Mouse (Mus musculus): Measurements from ENCODE around the gene Tmc3. TPM values are rescaled to one million over a fixed set of nuclear protein-coding genes. Genes with fewer than 3 reads are reported as not detected.
A peak's percentile ranks its signal among the peaks of the same experiment; 100 is the strongest.

Gene Tmc3
- total RNA-seq, 2 experiments from 2014 or later: 0.06 to 0.29 TPM

- intact Hi-C loops (cut with DNase I): loop anchor here (5.0 to 10.0 kb wide), 2 partner anchors 40 to 67 kb away; no protein-coding TSS in a partner anchor
- peak; percentile 86 to 87 for DNase-seq (ENCODE audit: low spot score in 2 of 2)
Measured at GRCm38 (mm10) chr7:83631828-83632681, 47.3 kb downstream of the Tmc3 start, which contains the start of gene Stard5. Gene Stard5 (plus strand): TSS chr7:83631959.

GRCm38 (mm10) chr7:83632682-83633120 lies 48.0 kb downstream of the Tmc3 start:
- intact Hi-C loops (cut with DNase I): loop anchor here (5.0 to 10.0 kb wide), 2 partner anchors 40 to 68 kb away; no protein-coding TSS in a partner anchor

GRCm38 (mm10) chr7:83633856-83634255 lies 49.1 kb downstream of the Tmc3 start:
- DNase-seq (ENCODE audit: low spot score in 2 of 2): no peak
- intact Hi-C loops (cut with DNase I): loop anchor here (5.0 to 10.0 kb wide), 2 partner anchors 42 to 69 kb away; no protein-coding TSS in a partner anchor

More at GRCm38 (mm10) chr7:83632682-83633120, 48.0 kb downstream of the Tmc3 start:
- DNase-seq (ENCODE audit: low spot score in 2 of 2): no peak

GRCm38 (mm10) chr7:83635726-83636125 lies 51.0 kb downstream of the Tmc3 start:
- DNase-seq (ENCODE audit: low spot score in 2 of 2): no peak
- intact Hi-C loops (cut with DNase I): loop anchor here (10.0 kb wide), 1 partner anchor 71 kb away; no protein-coding TSS in a partner anchor

- DNase-seq (ENCODE audit: low spot score in 2 of 2): no peak
- intact Hi-C loops (cut with DNase I): loop anchor here (10.0 kb wide), 1 partner anchor 72 kb away; no protein-coding TSS in a partner anchor
Measured at GRCm38 (mm10) chr7:83636425-83636824, 51.7 kb downstream of the Tmc3 start.

- DNase-seq (ENCODE audit: low spot score in 2 of 2): no peak
- intact Hi-C loops (cut with DNase I): loop anchor here (10.0 kb wide), 1 partner anchor 73 kb away; no protein-coding TSS in a partner anchor
Measured at GRCm38 (mm10) chr7:83637781-83638583, 53.3 kb downstream of the Tmc3 start.

- no peak for DNase-seq (ENCODE audit: low spot score in 2 of 2)
- intact Hi-C loops (cut with DNase I): loop anchor here (10.0 kb wide), 1 partner anchor 74 kb away; no protein-coding TSS in a partner anchor
Measured at GRCm38 (mm10) chr7:83639084-83639483, 54.4 kb downstream of the Tmc3 start.

GRCm38 (mm10) chr7:83640581-83640980 lies 55.9 kb downstream of the Tmc3 start:
- intact Hi-C loops (cut with DNase I): no loop called here
- no peak for DNase-seq (ENCODE audit: low spot score in 2 of 2)

GRCm38 (mm10) chr7:83641163-83641562 lies 56.4 kb downstream of the Tmc3 start:
- no peak for DNase-seq (ENCODE audit: low spot score in 2 of 2)
- intact Hi-C loops (cut with DNase I): no loop called here

- intact Hi-C loops (cut with DNase I): no loop called here
- DNase-seq (ENCODE audit: low spot score in 2 of 2): no peak
Measured at GRCm38 (mm10) chr7:83643581-83643980, 58.9 kb downstream of the Tmc3 start.

- intact Hi-C loops (cut with DNase I): no loop called here
Measured at GRCm38 (mm10) chr7:83644761-83645160, 60.0 kb downstream of the Tmc3 start.

GRCm38 (mm10) chr7:83645476-83645875 lies 60.7 kb downstream of the Tmc3 start:
- intact Hi-C loops (cut with DNase I): no loop called here
- DNase-seq (ENCODE audit: low spot score in 2 of 2): no peak

More at GRCm38 (mm10) chr7:83644761-83645160, 60.0 kb downstream of the Tmc3 start:
- DNase-seq (ENCODE audit: low spot score in 2 of 2): no peak

GRCm38 (mm10) chr7:83648807-83649206 lies 64.1 kb downstream of the Tmc3 start:
- intact Hi-C loops (cut with DNase I): no loop called here
- DNase-seq (ENCODE audit: low spot score in 2 of 2): peak; percentile 37 to 65

- intact Hi-C loops (cut with DNase I): no loop called here
- no peak for DNase-seq (ENCODE audit: low spot score in 2 of 2)
Measured at GRCm38 (mm10) chr7:83650638-83651037, 65.9 kb downstream of the Tmc3 start.

GRCm38 (mm10) chr7:83652498-83652897 lies 67.8 kb downstream of the Tmc3 start:
- intact Hi-C loops (cut with DNase I): no loop called here
- DNase-seq (ENCODE audit: low spot score in 2 of 2): no peak

GRCm38 (mm10) chr7:83653605-83654051 lies 68.9 kb downstream of the Tmc3 start:
- no peak for DNase-seq (ENCODE audit: low spot score in 2 of 2)
- intact Hi-C loops (cut with DNase I): no loop called here

GRCm38 (mm10) chr7:83654196-83654595 lies 69.5 kb downstream of the Tmc3 start:
- intact Hi-C loops (cut with DNase I): no loop called here
- DNase-seq (ENCODE audit: low spot score in 2 of 2): no peak

GRCm38 (mm10) chr7:83654938-83655630 lies 70.4 kb downstream of the Tmc3 start:
- DNase-seq (ENCODE audit: low spot score in 2 of 2): no peak
- intact Hi-C loops (cut with DNase I): no loop called here

- intact Hi-C loops (cut with DNase I): no loop called here
Measured at GRCm38 (mm10) chr7:83658716-83659115, 74.0 kb downstream of the Tmc3 start.

More at GRCm38 (mm10) chr7:83658716-83659115, 74.0 kb downstream of the Tmc3 start:
- no peak for DNase-seq (ENCODE audit: low spot score in 2 of 2)
